Mouse (Mus musculus): Measurements from ENCODE around the gene Eif3l.

Gene Eif3l

DNA sequence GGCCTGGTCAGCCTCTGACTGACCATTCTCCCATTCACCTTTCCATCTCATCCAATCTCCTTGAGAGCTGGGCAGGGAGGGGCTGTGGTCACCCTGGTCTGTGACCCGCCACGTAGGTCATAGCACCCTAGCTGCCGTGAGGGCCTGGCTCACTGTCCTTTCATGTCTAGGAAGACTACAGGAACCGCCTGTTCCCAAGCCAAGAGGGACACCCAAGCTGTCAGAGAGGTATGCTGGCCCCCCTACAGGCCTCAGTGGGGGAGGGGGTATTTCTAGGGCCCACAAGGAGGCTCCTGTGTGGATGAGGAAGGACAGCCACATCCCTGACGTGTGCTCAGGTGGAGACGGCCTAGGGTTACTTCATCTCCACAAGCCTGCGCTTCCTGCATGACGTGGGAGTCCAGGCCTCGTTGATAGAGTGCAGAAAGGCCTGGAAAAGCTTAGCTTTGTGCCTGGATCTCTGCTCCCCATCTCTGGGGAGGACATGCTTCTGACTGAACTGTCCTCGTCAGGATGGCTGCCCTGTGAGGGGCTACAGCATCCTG is 49.4 kb downstream of the Eif3l start:
- DNase-seq (ENCODE audit: low spot score in 2 of 2), result no peak

- peak; percentile 47 to 56 for DNase-seq (ENCODE audit: low spot score in 2 of 2)
Observed at GRCm38 (mm10) chr15:79126217-79126932, 51.4 kb downstream of the Eif3l start.

GRCm38 (mm10) chr15:79127101-79127500 is 52.1 kb downstream of the Eif3l start:
- no peak for DNase-seq (ENCODE audit: low spot score in 2 of 2)

DNA sequence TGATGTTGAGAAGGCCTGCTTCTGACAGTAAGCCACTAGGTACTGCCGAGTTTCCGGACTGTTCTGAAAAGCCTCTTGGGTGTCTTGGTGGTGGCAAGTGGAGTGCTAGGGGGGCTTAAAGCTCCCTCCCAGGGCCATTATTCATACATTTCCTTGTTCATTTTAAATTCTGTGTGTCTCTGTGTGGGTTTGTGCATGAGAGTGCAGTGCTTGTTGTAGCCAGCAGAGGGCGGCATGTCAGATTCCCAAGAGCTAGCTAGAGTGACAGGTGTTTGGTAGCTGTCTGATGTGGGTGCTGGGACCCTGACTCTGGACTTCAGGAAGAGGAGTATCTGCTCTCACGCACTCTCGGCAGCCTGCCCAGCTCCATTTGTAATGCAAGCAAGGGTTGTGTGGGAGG is 53.2 kb downstream of the Eif3l start:
- no peak for DNase-seq (ENCODE audit: low spot score in 2 of 2)

DNA sequence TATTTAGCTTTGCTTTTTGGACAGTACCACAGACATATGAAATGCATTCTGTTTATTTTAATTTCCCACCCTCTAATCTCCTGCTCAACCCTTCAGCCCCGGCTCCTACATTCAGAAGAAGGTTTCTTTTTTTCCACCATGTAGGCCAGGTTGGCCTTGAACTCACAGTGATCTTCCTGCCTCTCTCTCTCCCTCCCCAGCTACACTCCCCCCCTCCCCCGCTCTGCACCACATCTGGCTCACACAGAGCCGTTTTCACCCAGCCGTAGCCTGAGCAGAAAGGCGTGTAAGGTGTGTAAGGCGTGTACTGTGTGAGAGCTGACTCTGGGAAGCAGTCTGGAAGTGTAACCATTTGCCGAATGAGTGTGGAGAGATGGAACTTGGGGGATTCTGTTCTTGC is 54.3 kb downstream of the Eif3l start:
- no peak for DNase-seq (ENCODE audit: low spot score in 2 of 2)

- DNase-seq (ENCODE audit: low spot score in 2 of 2), result no peak
Observed at GRCm38 (mm10) chr15:79130782-79131181, 55.8 kb downstream of the Eif3l start.

DNA sequence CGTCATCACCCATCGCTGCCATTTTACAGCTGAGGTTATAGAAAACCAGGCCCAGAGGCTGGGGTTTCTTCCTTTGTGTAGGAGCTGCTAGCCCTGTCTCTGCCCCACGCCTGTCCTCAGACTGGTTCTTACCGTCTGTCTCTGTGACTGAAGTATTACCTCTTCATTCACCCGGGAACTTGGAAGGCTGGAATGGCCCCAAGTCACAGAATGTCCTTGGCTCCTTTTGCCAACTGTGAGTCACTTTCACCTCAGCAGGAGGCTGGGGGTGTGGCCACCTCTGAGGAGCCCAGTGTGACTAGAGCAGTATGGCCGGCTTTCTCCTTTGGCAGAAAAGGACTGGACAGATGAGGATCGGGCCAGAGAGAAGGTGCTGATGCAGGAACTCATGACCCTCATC is 56.5 kb downstream of the Eif3l start:
- DNase-seq (ENCODE audit: low spot score in 2 of 2), result peak in 1 of 2 experiments; percentile 31

GRCm38 (mm10) chr15:79133191-79133661 is 58.2 kb downstream of the Eif3l start:
- DNase-seq (ENCODE audit: low spot score in 2 of 2), result no peak

DNA sequence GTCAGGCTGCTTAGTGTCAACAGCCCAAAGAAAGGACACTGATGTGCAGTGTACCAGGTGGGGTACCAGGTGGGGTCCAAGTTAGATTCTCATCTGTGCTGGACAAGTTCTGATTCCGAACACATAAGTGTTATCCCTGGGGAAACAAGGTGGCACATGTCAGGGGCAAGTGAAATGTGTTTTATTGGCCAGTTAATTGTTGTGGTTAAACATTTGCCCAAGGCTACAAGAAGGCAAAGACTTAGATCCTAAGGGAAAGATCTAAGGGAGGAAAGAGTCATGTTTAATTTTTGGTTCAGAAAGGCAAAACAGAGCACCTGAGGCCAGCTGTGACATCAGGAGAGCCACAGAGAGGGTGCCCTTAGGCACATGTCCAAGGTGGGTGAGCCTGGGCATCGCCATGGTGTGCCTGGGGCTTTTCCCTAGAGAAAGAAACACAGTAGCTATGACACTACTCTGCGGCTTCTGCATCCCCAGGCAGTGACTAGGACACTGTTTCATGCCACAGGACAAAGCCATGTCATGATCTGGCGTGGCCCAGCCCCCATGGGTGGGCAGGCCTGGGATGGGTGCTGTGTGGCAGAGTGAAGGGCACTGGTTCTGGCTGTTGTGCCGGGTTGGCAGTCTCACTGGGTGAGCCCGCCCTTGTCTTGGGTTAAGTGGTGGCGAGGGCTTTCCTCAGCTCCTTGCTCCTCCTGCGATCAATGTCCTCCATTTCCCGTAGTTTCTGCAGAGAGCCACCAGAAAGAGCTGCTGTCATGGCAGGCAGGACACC is 59.7 kb downstream of the Eif3l start:
- DNase-seq (ENCODE audit: low spot score in 2 of 2), result no peak

DNA sequence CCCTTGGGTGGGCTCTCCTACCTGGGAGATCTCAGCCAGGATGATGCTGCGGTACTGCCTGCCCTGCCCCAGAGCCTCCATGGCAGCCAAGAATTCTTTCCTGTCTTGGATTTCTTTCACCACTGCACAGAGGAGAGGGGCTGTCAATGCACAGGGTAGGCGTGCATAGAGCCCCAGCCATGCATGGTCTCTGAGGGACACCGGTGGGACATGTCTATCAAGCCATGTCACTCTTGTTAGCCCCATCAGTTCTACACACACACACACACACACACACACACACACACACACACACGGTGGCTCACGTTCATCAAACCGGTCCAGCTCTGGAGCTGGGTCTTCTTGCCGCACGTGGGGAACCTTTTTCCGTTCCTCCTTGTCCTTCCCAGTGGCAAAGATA is 60.4 kb downstream of the Eif3l start:
- no peak for DNase-seq (ENCODE audit: low spot score in 2 of 2)

GRCm38 (mm10) chr15:79135783-79136575 is 61.0 kb downstream of the Eif3l start:
- no peak for DNase-seq (ENCODE audit: low spot score in 2 of 2)

DNA sequence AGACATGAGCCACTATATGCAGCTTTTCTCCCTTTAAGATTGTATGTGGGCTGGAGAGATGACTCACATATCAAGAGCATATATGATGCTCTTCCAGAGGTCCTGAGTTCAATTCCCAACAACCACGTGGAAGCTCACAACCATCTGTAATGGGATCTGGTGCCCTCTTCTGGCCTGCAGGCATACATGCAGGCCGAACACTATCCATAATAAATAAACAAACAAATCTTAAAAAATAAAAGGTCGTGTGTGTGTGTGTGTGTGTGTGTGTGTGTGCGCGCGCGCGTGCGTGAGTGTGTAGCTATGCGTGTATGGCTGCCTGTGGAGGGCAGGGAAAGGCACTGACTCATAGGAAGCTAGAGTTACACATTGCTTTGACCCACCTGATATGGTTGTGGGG is 64.7 kb downstream of the Eif3l start:
- DNase-seq (ENCODE audit: low spot score in 2 of 2), result no peak

DNA sequence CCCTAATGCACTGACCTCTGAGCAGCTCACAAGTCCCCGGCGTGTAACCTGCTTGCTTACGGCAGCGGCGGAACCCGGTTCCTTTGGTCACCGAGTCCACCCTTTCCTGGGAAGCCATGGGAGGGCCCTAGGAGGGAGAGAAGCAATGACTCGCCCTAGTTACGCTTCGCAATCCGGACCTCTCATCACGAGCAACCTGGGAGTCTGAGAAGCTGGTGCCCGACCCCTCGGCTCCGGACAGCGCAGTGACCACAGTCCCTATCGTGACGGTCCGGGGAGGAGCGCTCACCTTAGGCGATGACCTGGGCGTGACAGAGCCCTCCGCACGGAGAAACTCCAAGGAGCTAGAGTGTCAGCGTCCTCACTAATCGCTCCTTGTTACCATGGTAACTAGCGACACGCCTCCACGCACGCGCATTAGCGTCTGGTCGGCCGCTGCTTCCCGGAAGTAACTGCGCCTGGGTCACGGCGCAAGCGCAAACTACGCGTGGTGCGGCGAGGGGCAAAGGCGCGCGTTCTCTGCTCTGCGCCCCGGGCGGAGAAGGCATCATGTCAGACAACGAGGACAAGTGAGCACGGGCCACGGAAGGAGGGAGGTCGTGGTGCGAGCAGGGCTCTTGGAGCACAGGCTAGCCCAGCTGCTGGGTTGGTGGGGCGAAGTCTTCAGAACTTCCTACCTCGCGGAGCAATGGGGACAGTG is 66.0 kb downstream of the Eif3l start, which contains the start of the genes Polr2f and 1700088E04Rik:
TSS of gene Polr2f (plus strand) at position 144 of the 700 bp plus-strand sequence.
TSS of gene 1700088E04Rik (minus strand) at position 388 of the 700 bp plus-strand sequence.
- peak; percentile 95 to 96 for DNase-seq (ENCODE audit: low spot score in 2 of 2)

DNA sequence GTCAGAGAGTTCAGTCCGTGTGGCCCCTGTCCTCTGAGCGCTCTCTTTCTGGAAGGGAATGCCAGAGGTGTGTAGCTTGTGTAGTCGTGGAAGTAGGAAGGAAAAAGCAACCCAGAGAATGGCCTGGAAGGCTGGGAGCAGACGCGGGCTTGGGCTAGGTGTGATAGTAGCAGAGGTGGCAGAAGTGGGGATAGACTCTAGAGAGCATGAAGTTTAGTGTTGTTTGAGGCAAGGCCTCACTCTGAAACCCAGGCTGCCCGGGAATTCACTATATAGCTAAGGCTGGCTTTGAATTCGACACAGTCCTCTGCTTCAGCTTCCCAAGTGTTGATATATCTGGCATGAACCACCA is 66.6 kb downstream of the Eif3l start:
- no peak for DNase-seq (ENCODE audit: low spot score in 2 of 2)

GRCm38 (mm10) chr15:79143316-79143715 is 68.3 kb downstream of the Eif3l start:
- no peak for DNase-seq (ENCODE audit: low spot score in 2 of 2)
